Mouse (Mus musculus): ENCODE data around the gene Naa16.
"Not testable (repeated sequence)": the region's sequence is repeated elsewhere in the genome, so short reads cannot be mapped to it uniquely, and the experiment has no call there.

Naa16 gene

GRCm38 (mm10) chr14:79390265-79390926, at the start of gene Naa16:
Gene Naa16 (minus strand): TSS chr14:79390778.
- in situ Hi-C loops (cut with MboI; ENCODE audit: unreplicated experiment in 2 of 2), result loop anchor here (5.0 to 25.0 kb wide), 6 partner anchors 72 to 822 kb away; no protein-coding TSS in a partner anchor

- in situ Hi-C loops (cut with MboI; ENCODE audit: unreplicated experiment in 2 of 2), result no loop called here
These were observed 43.5 kb upstream of the Naa16 start for GRCm38 (mm10) chr14:79434068-79434467.

- in situ Hi-C loops (cut with MboI; ENCODE audit: unreplicated experiment in 2 of 2), result not testable (repeated sequence)
These were observed 36.3 kb upstream of the Naa16 start for GRCm38 (mm10) chr14:79426730-79427365.

GRCm38 (mm10) chr14:79425979-79426729, 35.6 kb upstream of the Naa16 start, which contains the start of gene Kbtbd7:
Gene Kbtbd7 (plus strand): TSS chr14:79426511.
- in situ Hi-C loops (cut with MboI; ENCODE audit: unreplicated experiment in 2 of 2), result no loop called here

GRCm38 (mm10) chr14:79420083-79420685, 29.6 kb upstream of the Naa16 start:
- in situ Hi-C loops (cut with MboI; ENCODE audit: unreplicated experiment in 2 of 2), result loop anchor here in 1 of 2 experiments (5.0 kb wide), 1 partner anchor 37 kb away; no protein-coding TSS in a partner anchor

GRCm38 (mm10) chr14:79413121-79413520, 22.5 kb upstream of the Naa16 start:
- in situ Hi-C loops (cut with MboI; ENCODE audit: unreplicated experiment in 2 of 2), result no loop called here

GRCm38 (mm10) chr14:79410662-79411061, 20.1 kb upstream of the Naa16 start:
- in situ Hi-C loops (cut with MboI; ENCODE audit: unreplicated experiment in 2 of 2), result no loop called here

GRCm38 (mm10) chr14:79409278-79409830, 18.8 kb upstream of the Naa16 start:
- in situ Hi-C loops (cut with MboI; ENCODE audit: unreplicated experiment in 2 of 2), result no loop called here

GRCm38 (mm10) chr14:79407641-79408040, 17.1 kb upstream of the Naa16 start:
- in situ Hi-C loops (cut with MboI; ENCODE audit: unreplicated experiment in 2 of 2), result no loop called here

- in situ Hi-C loops (cut with MboI; ENCODE audit: unreplicated experiment in 2 of 2), result loop anchor here (5.0 to 25.0 kb wide), 5 partner anchors 165 to 815 kb away; partner anchors contain the start of gene Cnmd (in 1 of the 2)
These were observed 6.9 kb upstream of the Naa16 start, which contains the start of gene Mtrf1 for GRCm38 (mm10) chr14:79397321-79398122. Gene Mtrf1 (plus strand): TSS chr14:79397772.

- in situ Hi-C loops (cut with MboI; ENCODE audit: unreplicated experiment in 2 of 2), result loop anchor here (5.0 to 25.0 kb wide), 6 partner anchors 68 to 818 kb away; no protein-coding TSS in a partner anchor
These were observed 4.0 kb upstream of the Naa16 start for GRCm38 (mm10) chr14:79394564-79394963.

GRCm38 (mm10) chr14:79393289-79393688, 2.7 kb upstream of the Naa16 start:
- in situ Hi-C loops (cut with MboI; ENCODE audit: unreplicated experiment in 2 of 2), result loop anchor here (5.0 to 25.0 kb wide), 6 partner anchors 69 to 819 kb away; no protein-coding TSS in a partner anchor

- in situ Hi-C loops (cut with MboI; ENCODE audit: unreplicated experiment in 2 of 2), result loop anchor here (5.0 to 25.0 kb wide), 8 partner anchors 73 to 823 kb away; no protein-coding TSS in a partner anchor
These were observed 927 bp downstream of the Naa16 start for GRCm38 (mm10) chr14:79389438-79390264.

- in situ Hi-C loops (cut with MboI; ENCODE audit: unreplicated experiment in 2 of 2), result loop anchor here (5.0 to 25.0 kb wide), 6 partner anchors 94 to 824 kb away; no protein-coding TSS in a partner anchor
These were observed 2.3 kb downstream of the Naa16 start for GRCm38 (mm10) chr14:79388304-79388703.

- in situ Hi-C loops (cut with MboI; ENCODE audit: unreplicated experiment in 2 of 2), result loop anchor here (10.0 to 25.0 kb wide), 4 partner anchors 88 to 829 kb away; no protein-coding TSS in a partner anchor
These were observed 7.5 kb downstream of the Naa16 start for GRCm38 (mm10) chr14:79383120-79383519.

GRCm38 (mm10) chr14:79377041-79377440, 13.5 kb downstream of the Naa16 start:
- in situ Hi-C loops (cut with MboI; ENCODE audit: unreplicated experiment in 2 of 2), result loop anchor here (25.0 kb wide), 3 partner anchors 185 to 835 kb away; no protein-coding TSS in a partner anchor

GRCm38 (mm10) chr14:79358055-79358454, 32.5 kb downstream of the Naa16 start:
- in situ Hi-C loops (cut with MboI; ENCODE audit: unreplicated experiment in 2 of 2), result no loop called here

GRCm38 (mm10) chr14:79346384-79346783, 44.2 kb downstream of the Naa16 start:
- in situ Hi-C loops (cut with MboI; ENCODE audit: unreplicated experiment in 2 of 2), result no loop called here
